Mouse (Mus musculus): ENCODE measurements around the gene Thap4.
"Not testable (repeated sequence)": the region's sequence is repeated elsewhere in the genome, so short reads cannot be mapped to it uniquely, and the experiment has no call there.

The Thap4 gene

DNA sequence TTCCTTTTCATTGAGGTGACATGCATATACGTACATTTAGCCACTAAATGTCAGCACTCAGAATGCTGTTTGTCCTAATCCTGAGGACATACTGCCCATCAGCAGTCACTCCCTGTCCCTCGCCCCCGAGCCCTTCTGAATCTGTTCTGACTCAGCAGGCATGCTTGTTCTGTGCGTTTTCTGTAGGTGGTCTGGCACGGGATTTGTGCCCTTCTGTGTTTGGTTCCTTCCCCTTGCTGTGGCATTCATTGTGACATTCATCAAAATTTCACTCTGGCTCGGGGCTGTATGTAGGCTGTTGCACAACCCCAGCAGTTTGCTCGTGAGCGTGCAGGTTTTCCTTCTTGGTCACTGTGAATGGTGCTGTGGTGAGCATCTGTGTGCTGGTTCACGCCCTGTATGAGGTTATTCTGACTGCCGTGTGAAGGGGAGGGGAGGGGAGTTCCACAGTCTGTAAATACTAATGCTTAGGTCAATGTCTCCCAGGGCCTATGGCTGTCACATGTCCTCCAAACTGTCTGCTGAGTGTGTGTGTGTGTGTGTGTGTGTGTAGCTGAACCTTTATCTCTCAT lies 62.8 kb downstream of the Thap4 start:
- ATAC-seq (ENCODE audit: low TSS enrichment): peak; percentile 34

DNA sequence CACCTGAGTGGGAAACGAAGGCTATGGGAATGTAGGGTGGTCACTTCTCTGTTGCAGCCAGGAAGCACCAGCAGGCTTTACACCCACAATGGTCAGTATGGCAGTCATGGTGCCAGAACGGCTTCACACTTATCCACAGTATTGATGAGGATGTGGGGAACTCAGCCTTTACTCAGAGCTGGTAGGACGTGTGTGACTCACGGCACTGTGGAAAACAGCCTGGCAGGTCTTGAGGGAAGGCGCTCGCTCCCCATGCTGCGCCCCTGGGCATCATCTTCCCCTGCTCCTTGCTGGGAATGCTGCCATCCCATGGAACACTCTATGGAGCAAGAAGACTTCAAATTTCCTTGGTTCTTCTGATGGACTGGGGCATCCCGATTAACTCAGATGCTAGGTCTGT lies 63.6 kb downstream of the Thap4 start:
- ATAC-seq (ENCODE audit: low TSS enrichment): peak; percentile 54

DNA sequence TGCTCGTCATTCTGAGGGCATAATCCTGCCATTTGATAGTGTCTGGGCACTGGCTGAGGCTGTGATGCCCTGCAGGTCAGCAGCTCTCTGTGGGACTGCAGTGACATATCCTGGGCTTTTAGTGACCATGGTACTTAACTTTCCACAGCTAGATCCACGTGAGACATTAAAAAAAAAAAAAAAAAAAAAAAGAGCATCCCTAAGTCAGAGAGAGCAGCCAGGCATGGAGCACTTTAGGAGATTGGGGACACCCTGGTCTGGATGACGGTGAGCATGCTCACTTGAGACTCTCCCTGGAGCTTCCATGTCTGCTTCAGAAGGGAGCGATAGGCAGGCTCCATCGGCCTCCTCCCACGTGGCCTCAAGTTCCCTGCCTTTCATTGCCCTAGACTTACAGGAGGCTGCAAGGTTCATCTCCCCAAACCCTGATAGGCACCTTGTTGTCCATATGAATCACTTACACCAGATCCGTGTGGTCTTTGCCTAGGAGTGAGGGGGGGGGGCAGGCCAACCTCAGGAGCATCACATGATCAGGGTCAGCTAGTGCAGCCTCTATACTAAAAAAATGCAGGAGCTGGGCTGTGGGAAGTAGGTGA lies 64.7 kb downstream of the Thap4 start:
- ATAC-seq (ENCODE audit: low TSS enrichment): no peak

DNA sequence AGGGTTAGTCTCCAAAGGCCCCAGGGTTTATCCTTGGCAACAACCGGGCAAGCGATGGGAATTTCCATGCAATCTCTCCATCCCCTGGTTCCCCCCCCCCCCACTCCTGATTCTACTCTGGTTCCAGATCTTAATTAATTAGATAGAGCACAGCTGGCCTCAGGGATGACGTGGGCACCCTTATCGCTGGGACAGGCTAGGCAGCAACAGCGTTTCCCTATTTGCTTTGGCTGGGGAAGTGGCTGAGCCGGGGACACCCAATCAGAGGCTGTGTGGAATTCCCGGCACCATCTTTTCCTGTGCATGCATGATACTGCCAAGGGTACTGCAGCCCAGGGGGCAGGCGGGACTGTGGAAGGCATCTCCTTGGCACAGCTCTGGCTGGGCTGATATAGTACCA lies 66.5 kb downstream of the Thap4 start:
- ATAC-seq (ENCODE audit: low TSS enrichment): no peak

DNA sequence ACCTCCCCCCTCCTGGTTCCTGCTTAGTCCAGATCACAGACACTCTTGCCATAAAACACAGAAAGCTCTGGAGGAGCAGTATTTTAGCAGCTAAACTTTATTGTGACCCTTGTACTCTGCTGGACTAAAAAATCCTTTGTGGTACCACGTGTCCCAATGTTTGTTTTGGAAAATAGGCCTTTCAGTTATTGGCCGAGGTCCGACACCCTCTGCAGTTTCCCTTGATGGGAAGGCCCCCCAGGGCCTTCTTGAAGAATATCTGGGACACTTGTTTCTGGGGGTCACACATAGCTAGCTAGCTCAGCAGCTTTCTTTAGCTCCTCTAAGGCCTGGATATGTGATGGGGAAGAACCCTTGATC lies 67.7 kb downstream of the Thap4 start:
- ATAC-seq (ENCODE audit: low TSS enrichment): no peak

DNA sequence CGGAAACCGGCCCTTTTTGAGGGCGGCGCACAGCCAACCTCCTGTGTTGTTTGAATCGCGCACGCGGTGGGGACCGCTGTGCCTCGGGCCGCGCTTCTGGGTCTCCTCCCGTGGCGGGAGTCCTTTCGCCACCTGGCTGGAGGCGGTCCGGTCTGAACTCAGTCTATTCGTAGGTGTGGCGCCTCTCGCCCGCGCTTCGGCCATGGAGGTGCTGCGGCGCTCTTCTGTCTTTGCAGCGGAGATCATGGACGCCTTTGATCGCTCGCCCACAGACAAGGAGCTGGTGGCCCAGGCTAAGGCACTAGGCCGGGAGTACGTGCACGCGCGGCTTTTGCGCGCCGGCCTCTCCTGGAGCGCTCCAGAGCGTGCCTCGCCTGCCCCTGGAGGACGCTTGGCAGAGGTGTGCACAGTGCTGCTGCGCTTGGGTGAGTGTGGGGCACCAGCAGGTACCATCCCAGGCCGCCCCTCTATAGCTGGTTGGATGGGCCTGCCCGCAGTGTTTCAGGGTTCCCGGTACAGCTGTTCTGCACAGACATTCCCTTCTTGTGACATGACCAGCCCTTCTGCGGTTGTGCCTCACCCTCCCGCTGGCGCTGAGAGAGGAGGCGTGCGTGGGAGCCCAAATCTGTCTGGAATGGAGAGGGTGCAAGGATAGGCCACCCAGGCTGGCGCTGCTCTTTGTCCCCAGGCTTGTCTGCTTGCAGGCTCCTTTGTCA lies 68.3 kb downstream of the Thap4 start:
- peak; percentile 62 for ATAC-seq (ENCODE audit: low TSS enrichment)

DNA sequence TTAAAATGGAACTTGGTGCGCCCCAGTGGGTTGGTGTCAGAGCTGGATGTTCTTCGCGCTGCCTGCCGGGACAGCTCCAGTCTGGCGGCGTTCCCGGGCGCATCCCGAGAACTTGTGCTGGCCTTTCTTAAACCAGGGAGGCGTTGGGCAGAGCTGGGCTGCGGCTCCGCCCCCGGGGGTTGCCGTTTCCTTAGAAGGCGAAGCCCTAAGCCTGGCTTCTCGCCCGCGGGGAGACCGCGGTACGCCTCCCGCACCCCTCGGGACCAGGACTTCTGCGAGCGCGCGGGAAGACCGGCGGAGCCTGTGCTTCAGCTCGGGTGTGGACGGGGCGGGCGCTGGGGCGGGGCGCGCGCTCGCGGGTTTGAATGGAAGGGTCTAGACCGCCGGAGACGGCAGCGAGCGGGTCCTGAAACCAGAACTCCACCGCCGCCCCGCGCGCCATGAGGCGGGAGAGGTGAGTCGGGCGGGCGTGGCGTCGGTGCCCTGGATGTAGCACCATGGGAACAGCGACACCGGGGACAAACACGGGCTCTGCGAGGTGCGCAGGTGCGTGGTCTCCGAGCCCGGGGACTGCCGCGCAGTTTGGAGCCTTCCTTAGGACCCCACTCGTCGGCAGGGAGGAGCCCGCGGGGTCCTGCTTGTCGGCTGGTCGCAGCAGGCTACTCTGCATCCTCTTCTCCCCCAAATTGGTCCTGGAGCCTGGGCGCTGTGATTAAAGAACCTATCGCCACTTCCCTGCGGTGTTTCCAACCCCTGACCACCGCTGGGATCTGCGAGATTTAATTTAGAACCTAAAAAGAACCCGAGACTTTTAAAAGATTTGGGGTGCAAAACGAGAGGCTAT lies 69.0 kb downstream of the Thap4 start, which contains the start of gene Bok:
Gene Bok, plus strand, starts transcription at position 260 of the 844 bp plus-strand sequence.
- ATAC-seq (ENCODE audit: low TSS enrichment): peak; percentile 42

GRCm38 (mm10) chr1:93679889-93680568 lies 74.6 kb downstream of the Thap4 start:
- ATAC-seq (ENCODE audit: low TSS enrichment): no peak

GRCm38 (mm10) chr1:93678386-93678785 lies 76.3 kb downstream of the Thap4 start:
- no peak for ATAC-seq (ENCODE audit: low TSS enrichment)

DNA sequence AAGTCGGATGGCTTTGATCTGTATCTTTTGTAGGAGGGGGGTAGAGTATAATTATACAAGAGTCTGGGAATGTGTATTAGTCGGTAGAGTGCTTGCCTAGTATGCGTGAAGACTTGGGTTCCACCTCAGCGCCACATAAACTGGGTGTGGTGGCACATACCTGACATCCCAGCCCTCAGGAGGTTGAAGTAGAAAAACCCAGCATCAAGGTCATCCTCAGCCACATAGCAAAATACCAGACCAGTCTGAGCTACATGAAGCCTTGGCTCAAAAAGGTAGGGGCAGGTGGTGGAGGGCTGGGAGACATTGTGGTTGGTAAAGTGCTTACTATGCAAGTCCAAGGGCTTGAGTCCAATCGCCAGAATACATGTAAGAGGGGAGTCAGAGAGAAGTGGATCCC lies 82.0 kb downstream of the Thap4 start:
- no peak for ATAC-seq (ENCODE audit: low TSS enrichment)

GRCm38 (mm10) chr1:93669941-93670340 lies 84.7 kb downstream of the Thap4 start:
- ATAC-seq (ENCODE audit: low TSS enrichment): no peak

DNA sequence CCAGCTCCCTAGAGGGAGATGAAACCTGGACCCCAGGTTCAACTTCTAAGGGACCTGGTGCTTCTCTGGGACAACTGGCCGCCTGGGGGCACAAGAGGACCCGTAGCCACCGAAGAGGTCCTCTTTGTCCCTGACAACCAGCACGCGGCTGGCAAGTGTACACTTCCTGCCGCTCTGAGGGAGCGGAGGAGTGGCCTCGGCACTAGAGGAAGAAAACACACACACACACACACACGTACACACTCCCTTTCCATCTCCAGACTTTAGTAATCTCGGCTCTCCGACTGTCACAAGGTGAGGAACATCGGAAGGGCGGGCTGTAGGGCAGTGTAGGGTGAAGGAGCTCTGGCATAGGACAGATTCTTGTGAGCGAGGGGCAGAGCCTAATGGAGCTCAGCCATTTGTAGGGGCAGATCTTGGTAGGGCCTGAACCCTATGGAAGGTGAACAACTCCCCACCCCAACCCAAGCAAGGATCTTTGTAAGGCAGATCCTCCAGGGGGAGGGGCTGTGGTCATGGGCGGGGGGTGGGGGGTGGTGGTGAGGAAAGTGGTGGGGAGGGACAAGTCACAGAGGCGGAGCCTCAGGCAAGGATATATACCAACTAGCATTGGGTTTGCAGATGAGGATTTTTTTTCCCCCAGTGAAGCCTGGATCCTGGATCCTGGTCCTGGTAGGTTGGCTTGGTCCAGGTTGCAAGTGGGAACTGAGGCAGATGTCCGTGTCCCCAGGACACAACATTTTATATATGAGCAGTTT lies 85.7 kb downstream of the Thap4 start:
- peak; percentile 85 for ATAC-seq (ENCODE audit: low TSS enrichment)

DNA sequence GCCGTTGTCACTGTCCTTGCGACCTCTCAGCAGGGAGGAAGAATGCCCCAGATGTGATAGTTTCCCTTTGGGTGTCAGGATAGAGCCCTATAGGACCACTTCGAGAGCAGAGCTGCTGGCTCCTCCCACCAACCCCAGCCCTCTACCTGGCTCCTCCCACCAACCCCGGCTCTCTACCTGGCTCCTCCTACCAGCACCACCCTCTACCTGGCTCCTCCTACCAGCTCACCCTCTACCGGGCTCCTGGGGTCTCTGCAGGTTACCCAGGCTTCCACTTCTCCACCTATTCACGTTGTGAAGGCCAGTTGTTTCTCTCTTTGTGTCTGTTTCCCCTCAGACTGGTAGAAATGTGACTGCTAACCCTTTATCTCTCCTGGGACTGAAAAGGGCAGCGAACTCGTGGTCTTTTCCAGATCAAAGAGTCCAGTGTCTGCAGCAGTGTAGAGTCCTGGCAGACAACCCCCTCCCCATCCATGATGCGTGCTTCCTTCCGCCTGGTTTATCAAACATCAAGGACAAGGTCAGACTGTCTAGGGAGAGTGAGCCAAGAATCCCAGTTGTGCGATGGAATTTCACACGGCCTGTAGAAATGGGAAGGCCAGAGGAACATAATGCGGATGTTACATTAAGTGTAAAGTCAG lies 86.8 kb downstream of the Thap4 start:
- no peak for ATAC-seq (ENCODE audit: low TSS enrichment)

- not testable (repeated sequence) for ATAC-seq (ENCODE audit: low TSS enrichment)
These were observed 96.1 kb downstream of the Thap4 start, which contains the start of gene Stk25 for GRCm38 (mm10) chr1:93658559-93658958. TSS of gene Stk25 (minus strand) at chr1:93658659.

DNA sequence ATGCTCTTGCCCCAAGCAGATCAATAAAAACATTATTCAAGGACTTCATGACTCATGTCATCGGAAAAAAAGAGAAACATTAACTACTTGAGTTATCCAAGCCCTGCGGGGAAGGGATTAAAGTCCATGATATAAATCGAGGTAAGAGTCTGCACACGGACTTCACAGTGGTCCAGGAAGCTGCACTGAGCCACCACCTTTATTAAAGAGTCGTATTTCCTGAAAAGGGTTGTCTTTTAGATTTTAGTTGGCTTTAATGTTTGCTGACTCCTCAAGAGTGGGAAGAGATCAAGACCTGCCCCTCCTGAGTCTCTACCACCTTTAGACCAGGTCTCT lies 97.7 kb downstream of the Thap4 start:
- no peak for ATAC-seq (ENCODE audit: low TSS enrichment)

GRCm38 (mm10) chr1:93656325-93657024 lies 98.2 kb downstream of the Thap4 start:
- ATAC-seq (ENCODE audit: low TSS enrichment): no peak

- ATAC-seq (ENCODE audit: low TSS enrichment): no peak
These were observed 99.9 kb downstream of the Thap4 start for GRCm38 (mm10) chr1:93654798-93655197.

- peak; percentile 24; the same call in 1 of the 2 replicates for ATAC-seq (ENCODE audit: low TSS enrichment)
These were observed 100.4 kb downstream of the Thap4 start for GRCm38 (mm10) chr1:93654275-93654674.

Measured in frontal cortex, adult (tissue).